Mouse (Mus musculus) spleen, adult 2 months (tissue): ENCODE results near the gene Fyb. TPM values are rescaled to one million over a fixed set of nuclear protein-coding genes. Genes with fewer than 3 reads are reported as not detected.

Experiments used
- DNase-seq, 2 experiments: peaks; one replicate each; pipeline versions ENCODE4 v3.0.0 to v3.0.0-alpha.2; 2012 to 2021; ENCODE audit warnings: low spot score in 2 of 2, low read depth in 1 of 2
- H3K27ac ChIP-seq: fragments of 200-500 bp; 2 replicates; pipeline ENCODE4 v1.5.1; 2012; ENCODE audit warnings: low read length, inconsistent platforms; ENCODE audit not compliant: insufficient read depth
- H3K27me3 ChIP-seq: fragments of 200-500 bp; 2 replicates; pipeline ENCODE4 v1.6.1; 2012; ENCODE audit warnings: mild to moderate bottlenecking, moderate library complexity, low read length, inconsistent platforms; ENCODE audit not compliant: control insufficient read depth, insufficient read depth
- H3K36me3 ChIP-seq: fragments of 200-500 bp; 2 replicates; pipeline ENCODE4 v1.6.1; 2012; ENCODE audit warnings: mild to moderate bottlenecking, low read length, inconsistent platforms; ENCODE audit not compliant: control insufficient read depth, insufficient read depth
- H3K4me1 ChIP-seq: fragments of 200-500 bp; 2 replicates; pipeline ENCODE4 v1.6.1; 2011; ENCODE audit warnings: inconsistent platforms; ENCODE audit not compliant: control insufficient read depth, insufficient read depth, insufficient read length
- H3K4me3 ChIP-seq: fragments of 200-500 bp; 2 replicates; pipeline ENCODE4 v1.5.1; 2011; ENCODE audit warnings: mild to moderate bottlenecking, inconsistent platforms; ENCODE audit not compliant: insufficient read depth, insufficient read length; ENCODE audit errors: extremely low read depth
- CTCF ChIP-seq: fragments of 200-500 bp; IDR thresholded peaks from 2 replicates; pipeline ENCODE4 v1.5.1; 2011; ENCODE audit warnings: mild to moderate bottlenecking, inconsistent platforms; ENCODE audit not compliant: insufficient read depth, insufficient read length, insufficient replicate concordance; ENCODE audit errors: extremely low read depth
- POLR2A ChIP-seq: fragments of 200-500 bp; IDR thresholded peaks from 2 replicates; pipeline ENCODE4 v1.6.1; 2011; ENCODE audit warnings: low read depth, low read length, inconsistent platforms
- WGBS: fragments of 180-500 bp; shearing (Covaris S2); methylation state at CpG from one replicate; pipeline ENCODE4 v1.1.7; 2018; 5-methylcytosine and 5-hydroxymethylcytosine counted together
- polyA plus RNA-seq: library from polyadenylated mRNA; depleted of rRNA; stranded (reverse); fragments of >200 nt; gene quantifications from 2 replicates; pipeline ENCODE4 v1.2.3, GENCODE M21; 2012

Fyb gene
- polyA plus RNA-seq, 1 experiment: 35.3 TPM

DNA sequence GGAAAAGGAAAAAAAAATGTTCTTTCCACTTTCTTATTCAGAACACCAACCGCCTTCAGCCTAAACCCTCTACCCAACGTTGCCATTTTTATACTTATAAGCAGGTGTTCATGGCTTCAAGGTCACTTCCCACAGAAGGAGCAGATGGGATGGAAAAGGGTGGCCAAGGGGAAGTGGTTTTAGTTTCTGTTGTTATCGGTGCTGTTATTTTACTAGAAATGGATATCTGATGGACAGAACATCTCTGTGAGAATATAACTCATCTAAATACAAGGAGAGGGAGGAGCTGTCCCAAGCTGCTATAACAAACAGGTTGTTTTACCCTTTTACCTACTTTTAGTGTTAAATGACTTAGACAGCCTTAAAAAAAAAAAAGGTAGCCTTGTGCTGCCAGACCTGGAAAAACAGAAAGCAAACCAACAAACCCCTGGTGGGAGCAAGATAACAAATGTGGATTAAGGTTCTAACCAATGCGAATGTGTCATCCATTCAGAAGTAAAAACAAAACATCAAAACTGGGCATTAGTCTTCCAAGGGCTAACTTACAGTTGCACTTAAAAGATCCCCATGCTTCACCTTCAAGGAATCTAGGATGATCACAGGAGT, 68.3 kb downstream of the Fyb start:
- H3K36me3 ChIP-seq: no peaks in the 10 kb centered on the region
- H3K27me3 ChIP-seq: no peaks in the 10 kb centered on the region
- no peak for DNase-seq
- H3K4me3 ChIP-seq: no peak overlapping the region
- no peaks in the 10 kb centered on the region; the same call in 1 of the 2 replicates for H3K4me1 ChIP-seq
- no peak overlapping the region; the same call in 1 of the 2 replicates for H3K27ac ChIP-seq
- no peak for TF ChIP-seq CTCF
- no peak for TF ChIP-seq POLR2A
- WGBS: 30% methylated on average over 4 of the region's 4 CpGs

DNA sequence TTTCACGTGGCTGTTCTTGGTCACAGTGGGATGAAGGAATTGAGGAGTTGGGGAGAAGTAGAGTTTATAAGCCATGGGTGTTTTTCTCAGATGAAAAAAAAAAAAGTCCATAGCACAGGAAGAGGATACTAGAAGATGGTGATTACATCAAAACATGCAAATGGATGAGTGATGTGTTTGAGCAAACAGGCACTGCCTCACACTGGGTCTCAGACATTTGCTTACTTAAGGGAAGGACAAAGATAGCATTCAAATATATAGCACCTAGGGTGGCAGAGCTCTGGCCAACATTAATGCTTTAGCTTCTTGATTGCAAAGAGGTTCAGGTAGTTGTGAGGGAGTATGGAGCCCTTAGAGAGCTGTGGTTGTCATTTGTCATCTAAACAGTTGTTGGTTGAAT, 68.9 kb downstream of the Fyb start:
- H3K27ac ChIP-seq: peak overlapping the region; percentile 65; the same call in 1 of the 2 replicates
- WGBS: 42% methylated on average over 1 of the region's 1 CpGs
- DNase-seq: no peak
- no peak for TF ChIP-seq CTCF
- no peak for TF ChIP-seq POLR2A
- H3K4me1 ChIP-seq: no peaks in the 10 kb centered on the region; the same call in 1 of the 2 replicates
- no peaks in the 10 kb centered on the region for H3K36me3 ChIP-seq
- no peaks in the 10 kb centered on the region for H3K27me3 ChIP-seq
- no peak overlapping the region for H3K4me3 ChIP-seq

DNA sequence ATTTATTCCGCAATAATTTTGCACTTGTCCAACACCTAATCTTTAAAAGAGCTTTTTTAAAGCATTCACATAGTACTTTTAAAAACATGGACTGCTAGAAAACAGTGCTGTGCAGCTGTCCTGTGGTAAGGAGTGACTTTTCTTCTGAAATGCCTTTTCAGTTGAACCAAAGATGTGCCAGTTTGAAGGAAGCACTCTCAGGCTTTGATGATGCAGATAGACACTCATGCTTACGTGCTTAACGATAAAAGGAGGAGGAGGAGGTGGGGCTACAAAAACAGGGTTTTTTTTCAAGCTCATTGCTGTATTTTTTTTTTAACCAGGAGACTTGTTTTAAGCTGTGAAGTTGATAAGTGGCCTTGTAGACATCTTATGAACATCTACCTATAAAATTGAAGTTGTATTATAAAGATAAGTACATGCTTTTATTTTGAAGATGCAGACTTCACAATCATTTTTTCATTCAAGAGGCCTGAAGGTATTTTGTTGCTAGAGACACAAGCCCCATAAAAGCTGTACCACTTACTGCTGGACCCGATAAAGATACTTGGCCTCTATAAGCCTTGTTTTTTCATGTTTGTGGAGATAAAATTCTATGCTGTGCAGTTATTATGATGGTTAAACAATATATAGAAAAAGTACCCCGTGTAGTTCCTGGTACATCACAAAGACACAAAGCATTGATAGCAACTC, 70.1 kb downstream of the Fyb start:
- no peak overlapping the region for H3K4me3 ChIP-seq
- WGBS: 50% methylated on average over 5 of the region's 5 CpGs
- H3K27me3 ChIP-seq: no peaks in the 10 kb centered on the region
- H3K36me3 ChIP-seq: no peaks in the 10 kb centered on the region
- TF ChIP-seq POLR2A: no peak
- no peak for TF ChIP-seq CTCF
- DNase-seq: peak in 1 of 2 experiments; percentile 67
- no peaks in the 10 kb centered on the region; the same call in 1 of the 2 replicates for H3K4me1 ChIP-seq
- H3K27ac ChIP-seq: peak overlapping the region; percentile 71; the same call in 1 of the 2 replicates

DNA sequence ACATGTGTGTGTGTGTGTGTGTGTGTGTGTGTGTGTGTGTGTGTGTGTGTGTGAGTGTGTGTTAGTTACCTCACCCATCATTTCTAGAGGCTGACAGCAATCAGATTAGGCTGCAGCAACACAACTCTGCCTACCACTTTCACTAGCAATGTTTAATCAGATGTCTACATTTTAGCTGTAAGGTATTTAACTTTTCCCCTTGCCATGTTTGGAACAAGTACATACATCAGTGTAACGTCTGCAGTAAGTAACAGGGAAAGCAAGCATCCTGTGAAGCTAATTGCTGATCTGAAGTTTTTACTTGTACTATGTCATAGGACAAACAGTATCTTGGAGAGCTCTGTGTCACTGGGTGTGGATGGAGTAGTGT, 70.6 kb downstream of the Fyb start:
- TF ChIP-seq CTCF (no peak), POLR2A (no peak)
- Histone ChIP-seq H3K27me3 (no peaks in the 10 kb centered on the region), H3K27ac (peak overlapping the region; percentile 32; the same call in 1 of the 2 replicates), H3K4me1 (no peaks in the 10 kb centered on the region; the same call in 1 of the 2 replicates), H3K4me3 (no peak overlapping the region), H3K36me3 (no peaks in the 10 kb centered on the region)
- no peak for DNase-seq
- WGBS: 79% methylated on average over 1 of the region's 1 CpGs

DNA sequence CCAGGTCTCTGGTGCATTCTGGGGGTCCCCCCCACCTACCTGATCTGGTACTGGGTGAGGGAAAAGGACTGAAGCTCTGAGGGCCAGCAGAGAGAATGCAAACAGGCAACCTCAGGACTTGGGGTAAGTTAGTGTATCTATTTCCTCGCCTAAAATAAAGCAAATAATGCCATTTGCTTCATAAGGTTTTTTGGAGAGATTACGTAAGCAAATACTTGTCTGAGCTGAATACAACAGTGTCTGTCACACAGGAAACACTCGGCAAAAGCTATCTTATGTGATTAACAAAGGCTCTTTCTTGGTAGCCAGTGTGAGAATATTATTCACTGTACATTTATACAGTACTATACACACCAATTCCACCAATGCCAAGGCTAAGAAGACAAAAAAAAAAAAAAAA, 76.0 kb downstream of the Fyb start:
- H3K4me3 ChIP-seq: no peak overlapping the region
- H3K27me3 ChIP-seq: no peaks in the 10 kb centered on the region
- no peaks in the 10 kb centered on the region for H3K36me3 ChIP-seq
- H3K27ac ChIP-seq: no peak overlapping the region; the same call in 1 of the 2 replicates
- 67% methylated on average over 3 of the region's 3 CpGs for WGBS
- DNase-seq: no peak
- no peak for TF ChIP-seq CTCF
- TF ChIP-seq POLR2A: no peak
- peaks cover 3% of the 10 kb centered on the region; the same call in 1 of the 2 replicates for H3K4me1 ChIP-seq

DNA sequence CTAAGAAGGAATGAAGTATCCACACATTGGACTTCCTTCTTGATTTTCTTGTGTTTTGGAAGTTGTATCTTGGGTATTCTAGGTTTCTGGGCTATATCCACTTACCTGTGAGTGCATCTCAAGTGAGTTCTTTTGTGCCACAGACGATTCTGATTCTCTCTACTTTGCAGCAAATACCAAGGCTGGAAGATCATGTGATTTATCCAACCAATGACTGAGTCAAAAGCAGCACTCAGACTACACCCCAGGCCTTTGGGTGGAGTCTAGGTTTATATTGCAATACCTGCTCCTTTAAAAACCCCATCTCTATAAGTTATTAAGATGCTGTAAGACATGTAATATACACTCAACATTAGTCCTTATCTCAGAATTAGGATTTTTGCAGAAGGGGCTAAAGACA, 77.7 kb downstream of the Fyb start:
- 71% methylated on average over 1 of the region's 1 CpGs for WGBS
- Histone ChIP-seq H3K27me3 (no peaks in the 10 kb centered on the region), H3K4me3 (no peak overlapping the region), H3K4me1 (peaks cover 3% of the 10 kb centered on the region; the same call in 1 of the 2 replicates), H3K27ac (peak overlapping the region; percentile 15; the same call in 1 of the 2 replicates), H3K36me3 (no peaks in the 10 kb centered on the region)
- TF ChIP-seq CTCF (no peak), POLR2A (no peak)
- DNase-seq: no peak
